Mouse (Mus musculus) megakaryocyte, adult 5-6 weeks (primary cell): ENCODE results near the gene Ankrd61. TPM values are rescaled to one million over a fixed set of nuclear protein-coding genes. Genes with fewer than 3 reads are reported as not detected.

Source experiments
- ATAC-seq: 2 replicates; pipeline ENCODE4 v1.8.0; 2016; ENCODE audit warnings: mild to moderate bottlenecking, inconsistent platforms; ENCODE audit not compliant: poor library complexity, severe bottlenecking
- total RNA-seq, 2 experiments: library from RNA; stranded (forward) in 1 of 2; stranded (reverse) in 1 of 2; fragments of 153-499, 151-499 nt in 1 of 2; fragments of 221-1000, 200-1000 nt in 1 of 2; gene quantifications; 2 replicates each; pipeline versions ENCODE4 v1.2.3 to v1.2.4; 2015 to 2017

Gene Ankrd61
- total RNA-seq (2015) (not detected in 2 replicates), total RNA-seq (2017) (not detected in 2 replicates)

GRCm38 (mm10) chr5:143897635-143898330 lies at the start of gene Ankrd61:
Gene Ankrd61 (minus strand): TSS chr5:143897685.
- ATAC-seq: no peak

DNA sequence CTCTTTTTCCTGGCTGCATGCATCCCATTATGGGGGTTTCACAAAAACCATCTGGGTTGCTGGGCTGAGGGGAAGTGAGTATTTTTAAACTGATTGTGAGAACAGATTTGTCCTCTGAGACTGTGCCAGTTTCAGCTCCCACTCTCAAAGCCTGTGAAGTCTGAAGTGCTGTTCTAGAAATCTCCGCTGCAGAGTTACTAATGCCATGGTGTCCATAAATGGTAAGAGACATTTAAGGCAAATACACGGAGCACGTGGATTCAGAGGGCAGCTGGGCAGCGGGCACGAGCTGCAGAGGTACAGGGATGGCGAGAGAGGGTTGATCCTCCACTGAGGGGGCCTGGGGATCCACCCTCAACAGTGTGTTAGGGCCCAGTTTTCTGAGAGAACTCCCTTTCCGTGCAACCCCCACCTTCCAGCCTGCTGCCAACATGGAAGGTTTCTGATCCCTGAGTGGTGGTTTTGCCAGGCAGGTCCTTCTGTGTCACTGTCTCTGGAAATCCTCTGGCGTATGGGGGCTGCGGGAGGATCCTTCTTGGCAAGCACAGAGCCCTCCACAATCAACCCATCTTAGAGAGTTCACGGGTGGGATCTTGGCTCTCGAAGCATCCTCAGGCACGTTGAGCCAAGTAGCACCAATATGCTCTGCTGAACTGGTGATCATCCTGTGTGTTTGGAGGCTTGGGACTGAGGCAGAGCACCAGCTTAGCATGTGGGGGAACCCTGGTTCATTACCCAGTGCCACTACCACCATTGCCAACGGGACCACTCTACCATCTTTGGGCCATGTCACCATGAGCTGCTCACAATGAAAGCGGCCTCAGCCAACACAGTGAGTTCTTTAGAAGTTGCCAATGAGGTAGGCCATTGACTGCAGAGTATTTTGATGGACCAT lies 46.0 kb upstream of the Ankrd61 start:
- no peak for ATAC-seq

- ATAC-seq: no peak
These were observed 44.1 kb upstream of the Ankrd61 start for GRCm38 (mm10) chr5:143941588-143941987.

GRCm38 (mm10) chr5:143936156-143936555 lies 38.7 kb upstream of the Ankrd61 start:
- ATAC-seq: no peak

DNA sequence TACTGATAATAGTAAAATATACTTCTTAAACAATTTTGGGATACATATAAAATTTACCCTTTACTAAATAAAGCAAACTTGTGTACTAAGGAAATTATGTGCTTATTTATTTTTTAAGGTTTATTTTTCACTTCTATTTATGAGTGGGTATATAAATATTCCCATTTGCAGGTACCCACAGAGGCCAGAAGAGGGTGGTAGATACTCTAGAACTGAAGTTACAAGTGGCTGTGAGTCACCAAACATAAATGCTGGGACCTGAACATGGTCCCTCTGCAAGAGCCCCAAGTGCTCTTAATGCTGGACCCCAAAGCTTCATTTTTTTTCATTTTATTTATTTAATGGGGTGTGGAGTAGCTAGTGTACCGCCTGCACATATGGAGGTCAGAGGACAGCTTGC lies 36.4 kb upstream of the Ankrd61 start:
- no peak for ATAC-seq

- ATAC-seq: no peak
These were observed 35.9 kb upstream of the Ankrd61 start for GRCm38 (mm10) chr5:143933414-143933813.

DNA sequence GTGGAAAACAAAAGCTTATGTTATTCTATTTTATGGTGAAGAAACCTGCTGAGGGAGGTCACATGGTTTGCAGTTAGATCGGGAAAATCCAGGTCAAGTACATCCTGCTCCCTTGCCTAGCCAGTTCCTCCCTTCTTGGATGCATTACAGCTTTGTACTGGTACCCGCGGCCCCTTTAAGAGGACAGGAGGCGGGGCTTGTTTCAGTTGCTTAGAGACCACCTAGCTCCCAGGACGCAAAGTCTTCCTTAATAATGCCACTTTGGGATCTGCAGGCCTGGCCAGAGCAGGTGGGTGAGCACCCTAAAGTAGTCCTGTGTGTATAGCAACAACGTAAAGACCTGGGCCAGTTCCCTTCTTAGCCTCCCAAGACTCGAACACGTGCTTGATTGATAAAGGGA lies 35.3 kb upstream of the Ankrd61 start, which contains the start of gene Rsph10b:
TSS of gene Rsph10b (plus strand) at position 205 of the 400 bp plus-strand sequence.
- no peak for ATAC-seq

DNA sequence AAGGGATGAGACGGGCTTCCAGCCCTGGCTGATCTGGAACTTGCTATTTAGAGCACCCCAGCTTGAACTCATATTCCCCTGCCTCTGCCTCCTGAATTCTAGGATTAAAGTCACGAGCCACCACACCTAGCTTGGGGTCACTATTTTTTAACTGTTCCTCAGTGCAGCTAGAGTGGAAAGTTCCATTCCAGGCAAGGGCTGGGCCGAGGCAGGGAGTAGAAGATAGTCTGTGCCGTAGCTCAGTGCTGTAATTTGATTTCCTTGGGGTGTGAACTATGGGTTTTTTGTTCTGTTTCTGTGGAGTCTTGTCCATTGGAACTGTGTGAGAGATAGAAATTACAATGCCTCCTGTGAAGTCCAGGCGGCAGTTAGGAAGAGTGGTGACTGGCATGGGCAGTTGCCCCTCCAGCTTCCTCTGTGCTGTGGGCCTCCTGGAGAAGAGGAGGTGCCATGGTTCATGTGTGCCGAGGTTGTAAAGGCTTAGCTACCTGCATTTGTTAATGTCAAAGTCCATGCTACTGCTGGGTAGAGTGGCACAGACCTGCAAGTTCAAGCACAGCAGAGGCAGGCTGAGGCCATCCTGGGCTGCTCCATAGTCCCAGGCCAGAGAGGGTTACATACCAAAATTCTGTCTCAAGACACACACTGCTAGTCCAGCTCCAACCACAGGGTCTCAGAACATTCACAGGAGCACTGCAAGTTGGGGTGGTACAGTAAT lies 34.5 kb upstream of the Ankrd61 start:
- no peak for ATAC-seq

DNA sequence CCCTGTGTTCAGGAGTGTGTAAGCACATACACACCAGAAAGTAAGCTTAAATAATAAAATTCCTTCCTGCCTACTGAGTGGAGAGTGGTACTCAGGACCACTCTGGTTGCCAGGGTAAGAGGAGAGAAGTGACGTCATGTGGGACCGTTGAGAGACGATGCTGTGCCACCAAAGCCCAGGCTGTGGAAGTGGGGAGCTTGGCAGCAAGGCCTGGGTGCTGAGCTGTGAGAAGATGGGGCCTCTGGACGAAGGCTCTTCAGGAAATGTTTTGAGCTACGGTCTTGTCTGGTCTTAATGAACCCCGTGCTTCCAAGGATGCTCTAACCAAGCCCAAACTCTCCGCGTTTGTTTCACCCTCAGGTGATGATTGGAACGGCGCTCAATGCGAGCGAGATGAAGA lies 33.2 kb upstream of the Ankrd61 start:
- ATAC-seq: no peak

GRCm38 (mm10) chr5:143929291-143929690 lies 31.8 kb upstream of the Ankrd61 start:
- no peak for ATAC-seq

- no peak for ATAC-seq
These were observed 30.4 kb upstream of the Ankrd61 start, which contains the start of gene Gm42421 for GRCm38 (mm10) chr5:143927875-143928274. Gene Gm42421 (plus strand): TSS chr5:143928175.

- no peak for ATAC-seq
These were observed 27.4 kb upstream of the Ankrd61 start for GRCm38 (mm10) chr5:143924781-143925452.

DNA sequence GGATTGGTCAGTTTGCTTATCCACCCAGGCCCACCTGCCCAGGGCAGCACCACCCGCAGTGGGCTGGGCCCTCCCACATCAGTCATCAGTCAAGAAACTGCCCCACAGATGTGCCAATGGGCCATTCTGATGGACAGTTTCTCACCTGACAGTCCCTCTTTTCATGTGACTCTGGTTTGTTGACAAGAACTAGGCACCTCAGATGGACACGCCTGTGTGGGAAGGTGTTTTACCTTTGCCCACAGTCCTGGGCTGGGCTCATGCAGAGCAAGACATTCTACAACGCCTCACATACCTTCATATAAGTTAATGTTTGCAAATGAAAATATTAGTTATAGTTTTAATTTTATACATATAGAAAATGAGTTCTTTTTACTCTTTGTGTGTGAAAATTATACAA lies 20.6 kb upstream of the Ankrd61 start:
- no peak for ATAC-seq

DNA sequence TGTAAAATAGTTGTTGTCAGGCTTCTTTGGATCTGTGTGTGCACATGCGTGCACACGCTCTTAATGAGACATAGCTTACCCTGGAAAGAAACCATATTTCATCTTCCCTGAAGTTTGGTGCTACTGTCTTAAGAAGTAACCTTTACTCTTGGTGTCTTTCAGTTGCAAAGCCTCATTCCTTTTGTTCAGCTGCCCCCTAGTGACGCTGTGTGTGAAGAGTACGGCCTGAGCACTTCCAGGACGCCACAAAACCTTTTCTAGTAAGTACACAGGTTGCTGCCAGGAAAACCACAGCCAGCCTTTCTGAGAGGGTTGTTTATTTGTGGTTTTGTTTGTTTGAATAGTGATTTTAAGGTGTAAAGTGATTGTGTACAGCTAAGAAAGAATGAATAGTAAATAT lies 19.9 kb upstream of the Ankrd61 start:
- peak; percentile 73 for ATAC-seq

DNA sequence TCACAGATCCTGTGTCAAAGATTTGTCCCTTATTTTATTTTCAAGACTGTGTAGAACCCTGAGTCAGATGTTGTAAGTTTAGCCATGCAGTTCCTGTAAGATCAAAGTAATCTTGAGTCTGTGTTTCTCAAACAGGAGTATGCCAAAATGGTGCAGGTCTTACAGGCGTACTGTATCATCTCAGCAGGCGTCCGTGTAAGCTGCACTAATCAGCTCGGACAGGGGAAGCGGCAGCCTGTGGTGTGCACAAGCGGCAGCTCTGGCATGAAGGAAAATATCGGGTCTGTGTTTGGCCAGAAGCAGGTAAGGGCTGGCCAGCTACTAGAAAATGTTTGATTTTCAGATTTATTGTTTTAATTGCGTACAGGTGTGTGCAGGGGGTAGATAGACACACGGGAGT lies 18.7 kb upstream of the Ankrd61 start:
- ATAC-seq: no peak

DNA sequence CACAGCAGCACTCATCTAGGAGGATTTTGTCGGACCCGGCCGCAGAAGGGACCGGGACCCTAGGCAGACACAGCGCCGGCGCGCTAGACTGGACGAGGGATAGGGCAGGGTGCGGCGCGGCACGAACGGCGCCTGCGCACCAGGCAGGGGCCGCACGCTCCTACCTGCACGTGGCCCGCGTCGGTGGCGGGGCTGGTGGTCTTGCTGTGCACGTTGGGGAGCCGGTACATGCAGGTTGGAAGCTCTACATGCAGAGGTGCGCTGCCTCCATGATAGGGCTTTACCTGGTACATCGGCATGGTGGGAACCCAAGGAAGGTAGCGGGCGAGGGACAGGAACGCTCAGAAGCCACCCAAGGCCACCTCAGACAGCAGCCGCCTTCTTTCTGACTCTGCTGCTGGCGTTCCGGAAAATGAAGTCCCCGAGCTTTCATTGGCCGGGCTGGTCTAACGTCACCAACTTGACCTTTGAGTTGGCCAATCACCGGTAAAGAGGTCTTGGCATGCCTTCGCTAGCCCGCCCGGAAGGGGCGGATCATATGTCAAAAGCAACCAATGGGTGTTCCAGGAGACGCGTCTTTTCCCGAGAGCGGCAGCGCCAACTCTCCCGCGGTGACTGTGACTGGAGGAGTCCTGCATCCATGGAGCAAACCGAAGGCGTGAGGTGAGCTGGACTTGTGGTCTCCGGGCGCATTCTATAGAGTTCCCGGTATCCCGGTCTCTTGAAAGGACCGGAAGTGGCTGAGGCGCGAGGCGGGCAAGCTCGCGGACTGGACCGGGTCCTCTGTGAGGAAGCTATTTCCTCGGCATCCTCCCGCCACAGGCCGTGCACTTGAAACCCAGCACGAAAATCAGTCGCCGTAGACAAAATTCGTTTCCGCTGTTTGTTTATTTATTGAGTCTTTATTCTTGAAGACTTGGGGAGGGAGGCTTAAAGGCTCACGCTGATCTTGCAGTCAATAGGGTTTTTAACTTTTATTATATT lies 12.2 kb upstream of the Ankrd61 start, which contains the start of the genes Aimp2 and Pms2:
TSS of gene Aimp2 (minus strand) at position 431 of the 984 bp plus-strand sequence.
TSS of gene Pms2 (plus strand) at position 548 of the 984 bp plus-strand sequence.
- ATAC-seq: peak; percentile 97

DNA sequence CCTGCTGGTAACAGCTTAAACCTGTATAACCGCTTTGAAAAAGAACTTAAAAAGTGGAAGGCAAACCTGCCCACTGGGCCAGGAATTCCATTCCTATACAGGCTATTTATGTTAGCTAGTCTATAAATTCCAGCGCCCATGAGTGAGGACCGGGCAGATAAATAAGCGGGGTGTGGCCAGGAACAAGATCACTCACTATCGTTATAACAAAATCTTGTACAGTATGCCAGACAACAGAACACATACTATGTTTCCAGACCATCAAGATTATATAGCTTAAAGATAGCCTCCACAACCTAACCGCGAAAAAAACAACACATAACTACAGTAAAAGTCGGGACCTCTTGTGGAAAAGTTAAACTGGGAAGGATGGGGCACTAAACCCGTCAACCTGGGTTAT lies 11.4 kb upstream of the Ankrd61 start:
- no peak for ATAC-seq

DNA sequence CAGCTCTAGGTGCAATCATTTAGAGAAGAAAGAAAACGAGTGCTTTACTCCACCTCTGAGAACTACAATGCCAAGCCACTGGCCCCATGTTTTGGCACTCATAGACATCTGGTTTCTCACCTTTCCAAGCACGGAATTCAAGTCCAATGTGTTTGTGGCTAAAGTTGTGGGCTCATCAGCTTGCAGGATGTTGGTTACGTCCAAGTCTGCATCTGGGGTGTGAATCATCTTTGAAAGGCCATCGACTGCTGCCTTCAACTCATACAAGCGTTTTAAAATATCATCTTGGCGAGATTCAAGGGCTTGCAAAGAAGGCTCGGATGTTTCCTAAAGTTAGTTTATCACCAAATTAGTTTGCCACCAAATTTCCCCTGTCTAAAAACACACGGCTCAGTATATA lies 8.9 kb upstream of the Ankrd61 start:
- ATAC-seq: no peak

DNA sequence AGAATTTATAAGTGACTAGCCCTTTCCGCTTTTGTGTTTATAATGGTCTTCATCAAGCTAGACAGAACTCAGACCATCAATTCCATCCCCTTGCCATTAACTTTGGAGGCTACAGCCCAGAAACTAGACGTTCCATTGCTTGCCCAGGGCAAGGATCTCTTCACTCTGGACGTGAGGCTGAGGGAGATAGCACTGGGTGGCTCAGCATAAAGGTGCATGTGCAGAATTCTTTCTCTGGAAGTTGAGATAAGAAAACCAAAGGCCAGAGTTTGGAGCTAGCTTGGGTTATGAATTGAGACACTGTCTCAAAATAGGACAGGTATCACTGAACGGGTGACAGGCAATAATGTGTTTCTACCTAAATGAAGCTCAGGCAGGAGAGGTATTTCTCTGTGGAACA lies 6.3 kb upstream of the Ankrd61 start:
- no peak for ATAC-seq
